Mouse (Mus musculus): ENCODE data around the gene Ppp1r21.

Ppp1r21 gene

DNA sequence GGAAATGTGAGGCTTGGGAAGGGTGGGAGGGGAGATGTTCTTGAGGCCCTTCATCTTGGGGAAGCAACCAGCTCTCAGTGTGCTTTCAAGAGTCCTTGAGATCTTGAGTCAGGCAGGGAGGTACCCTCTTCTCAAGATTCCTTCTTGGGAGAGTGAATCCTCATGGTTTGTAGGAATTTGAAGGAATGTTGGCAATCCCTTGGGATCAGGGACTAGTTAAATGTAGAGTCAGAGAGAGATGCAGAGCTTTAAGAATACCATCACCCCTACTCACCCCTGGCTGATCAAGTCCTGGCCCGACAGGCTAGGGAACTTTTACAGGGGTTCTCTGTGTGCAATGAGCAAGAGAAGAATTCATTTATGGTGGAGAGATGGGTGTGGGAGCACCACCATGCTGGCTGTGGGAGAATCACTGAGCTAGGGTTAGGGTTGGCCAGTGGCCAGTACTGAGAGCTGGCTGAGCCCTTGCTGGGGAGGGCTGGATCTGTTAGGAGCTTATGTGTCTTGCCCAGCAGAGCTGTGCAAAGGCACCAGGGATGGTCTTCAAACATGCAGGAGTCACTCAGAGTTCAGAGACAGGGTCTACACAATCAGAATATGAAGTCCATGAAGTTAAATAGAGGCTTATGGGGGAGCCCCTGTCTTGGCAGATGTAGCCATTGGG is 85.7 kb downstream of the Ppp1r21 start:
- no peak for DNase-seq

DNA sequence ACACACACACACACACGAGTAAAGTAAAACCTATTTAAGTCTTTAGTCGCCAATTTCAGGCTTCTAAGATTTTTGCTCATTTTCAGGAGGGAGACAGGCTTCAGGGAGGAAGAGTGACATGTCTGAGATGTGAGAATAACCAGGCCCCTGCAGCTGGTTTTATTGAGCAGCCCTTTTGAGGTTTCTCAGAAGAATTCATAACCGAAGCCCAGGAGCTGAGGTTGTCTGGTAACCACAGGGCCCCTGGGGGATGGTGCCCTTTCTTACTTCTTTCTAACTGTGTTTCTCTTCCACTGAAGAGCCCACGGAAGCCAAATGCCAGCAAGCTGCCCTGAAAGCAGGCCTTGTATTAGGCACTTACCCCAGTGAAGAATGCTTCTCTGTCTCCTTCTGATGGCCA is 91.0 kb downstream of the Ppp1r21 start:
- DNase-seq, result no peak

DNA sequence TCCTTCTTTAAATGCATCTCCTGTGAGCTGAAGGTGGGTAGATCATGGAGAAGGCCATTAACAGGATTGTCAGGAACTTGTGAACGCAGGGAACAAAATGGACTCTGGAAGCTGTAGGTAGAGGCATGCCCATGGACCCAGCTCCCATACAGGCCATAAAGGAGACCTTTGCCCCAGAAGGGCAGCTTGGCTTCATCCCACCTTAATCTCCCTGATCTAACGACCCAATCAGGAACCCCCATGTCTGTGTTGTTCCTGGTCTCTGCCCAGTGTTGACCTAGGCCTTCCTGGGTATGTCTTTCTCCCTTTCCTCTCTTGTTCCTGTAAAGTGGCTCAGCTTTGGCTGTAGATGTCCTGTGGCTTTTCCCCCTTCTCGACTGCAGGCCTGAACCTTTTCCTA is 91.5 kb downstream of the Ppp1r21 start:
- no peak for DNase-seq

DNA sequence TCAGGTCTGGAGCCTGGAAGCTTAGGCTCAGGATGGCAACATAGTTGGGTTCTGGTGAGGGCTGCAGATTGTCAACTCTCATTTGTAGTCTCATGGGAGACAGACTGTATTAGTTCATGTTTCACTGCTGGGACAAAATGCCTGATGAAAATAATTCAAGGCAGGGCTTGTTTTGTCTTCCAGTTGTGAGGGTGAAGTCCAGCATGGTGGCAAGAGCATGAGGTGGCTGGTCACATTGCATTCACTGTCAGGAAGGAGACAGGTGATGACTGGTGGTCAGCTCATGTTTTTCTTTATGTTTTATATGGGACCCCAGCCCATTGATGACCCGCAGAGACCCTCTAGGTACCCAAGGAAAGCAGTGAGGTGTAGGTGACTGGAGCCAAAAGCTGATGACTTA is 92.8 kb downstream of the Ppp1r21 start:
- no peak for DNase-seq

DNA sequence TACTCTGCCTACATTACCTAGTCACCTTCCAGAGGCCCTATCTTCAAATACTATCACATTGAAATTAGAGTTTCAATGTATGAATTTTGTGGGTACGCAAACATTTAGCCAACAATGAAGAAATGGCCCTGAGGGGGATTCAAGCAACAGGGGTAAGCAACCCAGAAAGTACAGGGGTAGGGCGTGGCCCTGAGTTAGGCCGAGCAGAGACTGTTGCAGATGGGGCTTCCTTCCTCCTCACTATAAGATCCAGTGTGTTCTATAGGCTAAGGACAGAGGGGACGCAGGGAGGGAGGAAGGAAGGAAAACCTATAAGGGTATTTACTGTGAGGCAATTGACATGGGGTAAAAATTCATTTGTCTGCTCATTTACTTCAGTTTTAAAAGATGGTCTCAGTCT is 94.5 kb downstream of the Ppp1r21 start:
- no peak for DNase-seq

DNA sequence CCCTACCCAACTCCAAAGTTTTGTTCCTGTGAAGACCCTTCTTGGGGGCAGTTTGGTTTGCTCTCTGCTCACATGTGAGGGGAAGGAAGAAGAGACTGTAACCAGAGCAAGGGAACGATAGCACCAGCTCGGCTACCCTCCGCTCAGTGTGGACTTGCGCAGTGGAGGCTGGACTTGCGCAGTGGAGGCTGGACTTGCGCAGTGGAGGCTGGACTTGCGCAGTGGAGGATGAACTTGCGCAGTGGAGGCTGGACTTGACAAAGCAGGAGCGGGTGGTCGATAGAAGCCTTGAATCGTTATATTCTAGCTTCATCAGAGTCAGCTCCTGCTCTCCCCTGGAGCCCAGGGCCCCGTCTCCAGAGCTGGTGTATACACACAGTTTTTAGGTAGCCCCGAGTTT is 95.4 kb downstream of the Ppp1r21 start:
- no peak for DNase-seq

DNA sequence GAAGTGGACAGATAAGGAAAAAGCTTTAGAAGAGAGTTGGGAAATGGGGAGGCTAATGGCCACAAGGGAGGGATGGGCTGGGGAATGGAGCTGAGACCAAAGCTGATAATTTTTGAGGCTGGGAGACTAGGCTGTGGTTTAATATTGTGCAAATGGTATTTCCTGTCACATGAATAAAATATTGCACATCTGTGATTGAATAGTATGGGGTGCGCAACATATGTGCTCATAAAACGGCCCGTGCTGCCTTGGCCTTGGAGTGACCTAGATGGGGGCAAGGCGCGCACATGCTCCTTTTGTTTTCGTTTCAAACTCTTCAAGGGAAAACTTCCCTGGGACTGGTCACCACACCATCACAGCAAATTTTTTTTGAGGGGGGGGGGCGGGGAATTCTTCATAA is 96.0 kb downstream of the Ppp1r21 start:
- no peak for DNase-seq

DNA sequence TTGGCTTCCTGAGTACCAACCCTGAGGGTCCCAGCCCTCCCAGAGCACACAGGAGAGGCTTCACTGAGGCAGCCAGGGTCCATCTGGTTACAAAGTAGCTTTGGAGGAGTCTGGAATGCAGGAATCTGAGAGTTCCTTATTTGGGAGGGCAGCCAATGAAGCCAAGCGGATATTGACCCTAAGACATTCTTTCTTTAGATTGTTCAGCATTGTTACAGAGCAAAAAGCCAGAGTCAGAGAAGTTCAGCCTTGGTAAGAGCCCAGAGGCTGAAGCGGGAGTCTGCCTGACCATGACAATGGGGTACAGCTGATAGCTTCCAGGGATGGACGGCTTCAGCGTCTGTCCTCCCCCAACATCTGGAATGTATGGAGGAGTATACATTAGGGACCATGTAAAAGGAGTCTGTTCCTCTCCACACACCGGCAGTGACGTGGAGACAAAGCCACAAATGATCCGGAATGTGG is 96.5 kb downstream of the Ppp1r21 start:
- DNase-seq, result no peak

DNA sequence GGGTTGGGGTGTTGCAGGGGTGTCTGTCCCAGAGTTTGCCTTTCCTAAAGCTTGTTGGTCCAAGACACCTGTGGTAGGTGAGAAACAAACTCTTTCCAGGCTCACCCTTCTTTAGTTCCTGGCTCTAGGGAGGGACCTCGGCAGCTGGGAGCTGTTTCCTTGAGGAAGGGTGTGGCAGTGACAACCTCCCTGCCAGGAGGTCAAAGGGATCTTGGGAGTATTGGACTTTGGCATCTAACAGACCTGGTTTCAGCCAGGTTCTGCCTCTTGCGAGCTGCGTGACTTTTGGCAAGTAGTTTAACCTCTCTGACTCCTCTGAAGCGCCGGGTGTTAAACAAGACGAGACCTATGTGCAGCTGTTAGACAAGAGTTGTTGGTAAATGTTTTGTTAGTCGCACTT is 97.2 kb downstream of the Ppp1r21 start:
- DNase-seq, result no peak

DNA sequence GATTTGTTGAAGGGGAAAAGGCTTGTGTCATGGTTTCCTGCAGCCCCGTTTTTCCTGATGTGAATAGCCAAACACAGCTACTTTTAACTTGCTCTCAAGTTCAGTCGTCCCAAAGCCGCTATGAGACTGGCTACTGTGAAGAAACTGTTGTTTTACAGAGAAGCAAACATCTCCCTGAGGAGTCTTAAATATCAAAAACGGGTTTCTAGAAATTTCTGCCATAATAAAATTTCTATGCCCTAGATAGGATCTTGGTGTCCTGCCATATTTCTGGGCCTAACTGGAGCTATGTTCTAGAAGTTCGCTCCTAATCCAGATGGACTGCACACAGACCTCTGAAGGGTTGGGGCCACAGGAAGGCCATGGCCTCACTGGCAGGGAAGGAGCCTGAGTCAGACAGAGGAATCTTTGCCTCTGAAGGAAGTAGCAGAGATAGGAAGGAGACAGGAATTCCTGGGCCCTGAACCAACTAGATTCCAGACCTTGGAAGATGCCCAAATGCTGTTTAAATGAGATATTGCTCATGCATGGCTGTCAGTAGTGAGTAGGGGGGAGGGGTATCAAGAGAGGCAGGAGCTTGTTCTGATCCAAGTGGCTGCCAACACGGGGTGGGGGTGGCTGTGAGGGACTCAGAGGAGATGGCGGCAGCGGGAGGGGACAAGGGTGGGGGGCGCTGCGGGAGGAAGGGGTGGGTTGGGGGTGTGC is 98.9 kb downstream of the Ppp1r21 start:
- peak; percentile 36 for DNase-seq

DNA sequence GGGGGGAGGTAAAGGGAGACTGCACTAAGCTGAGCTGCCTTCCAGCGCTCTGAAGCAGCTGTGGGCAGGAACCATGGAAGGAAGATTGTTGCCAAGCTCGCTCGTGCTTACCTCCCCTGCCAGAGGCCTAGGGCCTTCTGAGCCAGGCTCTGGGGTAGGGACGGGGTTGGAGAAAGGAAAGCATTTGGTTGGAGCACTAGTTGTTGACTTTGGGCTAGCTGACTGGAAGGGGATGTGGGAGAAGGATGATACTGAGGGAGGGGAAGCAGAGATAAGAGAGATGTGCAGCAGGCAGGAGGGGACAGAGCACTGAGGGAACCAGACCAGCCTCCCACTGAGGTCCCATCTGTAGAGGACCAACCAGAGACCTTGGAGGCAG is 99.5 kb downstream of the Ppp1r21 start:
- DNase-seq, result no peak

DNA sequence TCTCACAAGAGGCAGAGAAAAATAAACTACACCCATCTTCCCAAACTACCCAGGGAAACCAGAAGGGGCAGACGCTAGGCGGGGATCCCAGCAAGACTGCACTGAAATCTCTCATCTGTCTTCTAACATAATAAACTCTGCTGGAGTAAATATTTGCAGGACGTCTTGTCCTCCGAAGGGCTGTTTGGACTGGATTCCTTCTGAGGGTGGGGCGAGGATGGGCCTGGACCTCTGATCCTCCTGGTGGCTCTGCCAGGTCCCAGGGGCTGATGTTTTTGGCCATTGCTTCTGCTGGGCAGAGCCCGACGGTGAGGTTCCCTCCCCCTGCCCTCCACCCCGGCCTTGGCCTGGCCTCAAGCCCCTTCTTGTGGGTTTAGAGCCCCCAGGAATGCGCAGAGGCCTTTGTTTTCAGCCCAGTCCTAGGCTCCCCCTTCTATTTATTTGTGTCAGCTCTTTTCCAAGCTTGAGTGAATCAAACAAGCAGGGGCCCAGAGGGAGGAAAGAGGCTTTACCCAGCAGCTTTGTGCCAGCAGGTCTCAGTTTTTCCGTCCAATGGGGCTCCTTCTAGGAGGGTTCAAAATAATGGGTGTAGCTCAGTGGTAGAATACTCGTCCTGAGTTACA is 100.1 kb downstream of the Ppp1r21 start:
- peak; percentile 57 for DNase-seq

DNA sequence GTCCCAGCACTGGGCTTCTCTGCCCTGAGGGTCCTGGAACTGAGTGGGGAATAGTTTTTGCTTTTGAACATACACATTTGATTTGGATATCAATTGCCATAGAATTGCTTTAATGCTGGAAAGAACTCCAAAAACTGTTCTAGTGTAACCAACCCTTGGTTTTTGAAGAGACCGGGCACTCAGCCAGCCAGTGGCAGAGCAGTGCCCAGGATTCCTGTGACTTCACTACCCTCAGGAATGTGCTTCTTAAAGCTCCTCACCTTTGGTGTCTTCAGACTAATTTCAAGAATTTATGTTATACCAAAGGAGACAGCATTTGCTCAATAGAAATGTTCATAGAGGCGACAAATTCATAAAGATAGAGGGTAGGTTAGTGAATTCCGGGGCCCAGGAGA is 100.6 kb downstream of the Ppp1r21 start:
- no peak for DNase-seq

DNA sequence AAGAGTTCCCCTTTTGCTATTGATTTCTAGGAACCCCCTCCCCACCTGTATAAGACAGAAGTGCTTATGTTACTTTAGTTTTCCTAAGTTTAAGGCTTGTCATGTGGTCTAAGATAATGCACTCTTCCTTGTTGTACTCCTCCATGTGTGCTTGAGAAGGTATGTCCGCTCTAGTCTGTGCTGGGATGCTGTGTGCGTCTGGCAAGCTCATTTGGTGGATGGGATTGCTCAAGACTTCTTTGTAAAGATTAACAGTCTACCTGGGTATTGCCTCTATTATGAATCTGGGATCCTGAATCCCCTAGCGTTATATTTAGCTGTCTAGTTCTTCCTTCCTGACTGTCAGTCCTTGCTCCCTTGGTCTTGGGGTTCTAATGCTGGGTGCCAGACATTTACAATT is 102.7 kb downstream of the Ppp1r21 start:
- no peak for DNase-seq

DNA sequence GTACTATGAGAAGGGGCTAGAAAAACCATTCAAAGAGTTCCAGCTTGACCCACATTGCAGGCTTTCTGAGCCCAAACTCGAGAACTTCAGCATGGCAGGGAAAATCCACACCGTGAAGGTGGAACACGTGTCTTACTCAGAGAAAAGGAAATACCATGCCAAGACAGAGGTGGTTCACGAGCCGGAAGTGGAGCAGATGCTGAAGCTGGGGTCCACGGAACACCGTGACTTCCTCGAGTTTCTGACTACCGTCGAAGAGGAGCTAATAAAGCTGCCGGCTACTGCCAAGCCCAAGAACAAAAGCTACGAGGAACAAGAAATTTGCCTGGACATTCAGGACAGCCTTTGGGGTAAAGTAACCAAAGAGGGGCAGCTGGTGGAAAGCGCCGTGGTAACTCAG is 106.2 kb downstream of the Ppp1r21 start:
- no peak for DNase-seq

DNA sequence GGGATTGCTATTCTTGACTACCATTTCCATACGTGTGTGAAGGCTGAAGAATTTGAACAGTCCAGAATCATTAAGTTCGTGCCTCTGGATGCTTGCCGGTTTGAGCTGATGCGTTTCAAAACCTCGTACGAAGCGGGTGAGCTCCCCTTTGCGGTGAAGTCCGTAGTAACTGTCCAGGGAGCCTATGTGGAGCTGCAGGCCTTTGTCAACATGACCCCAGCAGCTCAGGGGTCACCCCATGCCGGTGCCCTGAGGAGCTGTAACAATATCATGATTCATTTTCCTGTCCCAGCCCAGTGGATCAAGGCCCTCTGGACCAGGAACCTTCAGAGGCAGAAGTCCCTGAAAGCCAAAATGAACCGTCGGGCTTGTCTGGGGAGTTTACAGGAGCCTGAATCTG is 106.7 kb downstream of the Ppp1r21 start:
- DNase-seq, result peak; percentile 37

Measured in retina, postnatal 1 day (tissue).